Mouse (Mus musculus) granulocyte monocyte progenitor cell, adult 5-6 weeks (primary cell): ENCODE measurements at regions not wholly inside any gene's neighbourhood (a gene's known extent, or its start where the extent isn't known, plus 50 kb on each side); places are given as distances from the start of the nearest gene placed in this dataset.

Experiments used
- ATAC-seq: replicated peaks from 2 replicates; pipeline ENCODE4 v1.8.0; 2016; ENCODE audit warnings: mild to moderate bottlenecking, moderate TSS enrichment, inconsistent platforms; ENCODE audit not compliant: poor library complexity, severe bottlenecking

DNA sequence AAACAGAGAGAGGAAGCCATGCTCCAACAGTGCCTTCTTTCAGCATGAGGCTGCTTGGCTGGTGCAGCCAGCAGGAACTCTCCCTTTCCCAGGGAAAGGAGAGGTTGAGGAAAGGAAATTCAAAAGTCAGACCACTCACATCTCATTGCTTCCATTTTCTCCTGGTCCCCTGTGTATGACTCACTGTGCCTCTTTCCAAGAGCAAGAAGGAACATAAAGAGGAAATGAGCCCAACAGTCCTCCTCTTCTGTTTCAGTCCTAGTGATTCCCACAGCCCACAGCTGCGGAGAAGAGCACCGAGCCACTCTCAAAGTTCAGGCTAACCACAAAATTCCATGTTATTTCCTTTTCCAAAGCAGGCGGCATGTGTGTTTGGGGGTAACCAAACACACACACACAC is 680.0 kb upstream of the Cited2 start:
- peak; percentile 86 for ATAC-seq

DNA sequence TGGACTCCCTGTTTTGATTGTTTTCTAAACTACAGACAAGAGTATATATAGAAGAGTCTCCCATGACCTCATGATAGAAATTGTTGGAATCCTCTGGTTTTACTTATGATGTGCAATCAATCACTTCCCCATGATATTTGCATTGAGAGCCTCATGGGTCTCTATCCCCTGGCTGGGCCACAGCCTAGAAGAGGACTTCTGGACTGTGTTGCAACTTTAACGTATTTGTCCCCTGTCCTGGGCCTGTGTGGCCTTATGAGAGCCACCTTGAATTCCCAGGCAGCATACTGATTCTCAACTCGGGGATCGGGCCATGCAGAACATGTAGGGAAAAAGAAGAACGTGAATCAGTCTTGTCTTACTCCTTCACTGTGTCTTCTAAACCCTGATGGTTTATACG is 676.3 kb upstream of the Cited2 start:
- ATAC-seq, result no peak

DNA sequence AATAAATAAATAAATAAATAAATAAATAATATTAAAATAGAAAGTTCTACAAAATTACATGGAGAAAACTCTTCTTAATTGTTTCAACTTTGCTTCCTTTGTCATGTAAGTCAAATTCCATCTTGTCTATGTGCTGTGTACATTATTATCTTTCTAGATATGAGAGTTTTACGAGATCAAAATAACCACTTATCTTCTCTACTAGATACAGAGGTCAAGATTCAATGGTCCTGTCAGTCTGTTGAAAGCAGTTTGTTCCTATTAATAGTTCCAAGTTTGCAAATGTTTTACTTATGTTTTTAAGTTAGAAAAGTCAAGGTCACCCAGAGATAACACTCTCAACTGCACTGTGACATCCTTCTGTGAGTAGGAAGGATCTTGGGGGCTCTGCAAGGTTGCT is 650.1 kb upstream of the Cited2 start:
- ATAC-seq, result no peak

DNA sequence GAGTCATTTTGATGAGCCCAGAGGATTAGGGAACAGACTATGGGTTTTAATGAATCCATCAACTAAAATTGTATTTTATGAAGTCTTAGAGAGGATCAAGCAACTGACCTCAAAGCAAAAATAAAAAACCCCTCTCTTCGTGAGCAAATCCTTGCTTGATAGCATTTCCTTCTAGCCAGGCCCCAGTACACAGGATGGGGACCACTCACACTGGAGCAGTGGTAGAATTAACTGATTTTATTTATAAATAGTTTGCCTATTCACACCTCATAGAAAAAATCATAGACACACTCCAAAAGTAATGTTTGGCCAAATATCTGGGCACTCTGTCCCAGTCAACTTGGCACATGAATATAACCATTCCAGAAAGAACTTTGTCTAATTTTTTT is 649.0 kb upstream of the Cited2 start:
- ATAC-seq, result no peak

DNA sequence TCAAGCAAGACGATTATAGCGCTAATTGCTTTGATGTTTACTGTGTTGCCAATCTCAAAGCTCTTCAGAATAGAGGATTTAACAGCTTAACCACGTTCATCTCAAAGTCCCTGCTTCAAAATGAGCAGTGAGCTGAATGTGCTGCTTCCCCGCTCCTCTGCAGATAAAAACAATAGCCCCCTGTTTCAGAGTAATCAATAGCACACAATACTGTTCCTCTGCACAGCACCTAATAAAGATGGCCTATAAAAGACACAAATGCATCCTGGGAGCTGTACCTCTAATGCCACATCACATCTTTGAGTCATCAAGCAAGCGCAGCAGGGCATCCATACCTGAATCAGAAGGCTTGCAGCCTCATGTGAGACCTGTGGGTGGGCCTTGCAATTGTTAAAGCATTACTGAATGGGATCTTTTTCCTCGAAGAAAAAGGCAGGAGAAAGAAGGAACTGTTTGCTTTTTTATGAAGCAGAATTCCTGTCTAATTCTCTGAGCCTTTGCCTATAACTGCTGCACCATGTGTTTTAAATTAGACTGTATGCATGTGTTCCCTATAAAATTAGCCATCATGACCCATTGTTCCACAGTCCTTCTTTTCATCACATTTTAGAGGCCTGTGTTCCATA is 648.5 kb upstream of the Cited2 start:
- no peak for ATAC-seq

DNA sequence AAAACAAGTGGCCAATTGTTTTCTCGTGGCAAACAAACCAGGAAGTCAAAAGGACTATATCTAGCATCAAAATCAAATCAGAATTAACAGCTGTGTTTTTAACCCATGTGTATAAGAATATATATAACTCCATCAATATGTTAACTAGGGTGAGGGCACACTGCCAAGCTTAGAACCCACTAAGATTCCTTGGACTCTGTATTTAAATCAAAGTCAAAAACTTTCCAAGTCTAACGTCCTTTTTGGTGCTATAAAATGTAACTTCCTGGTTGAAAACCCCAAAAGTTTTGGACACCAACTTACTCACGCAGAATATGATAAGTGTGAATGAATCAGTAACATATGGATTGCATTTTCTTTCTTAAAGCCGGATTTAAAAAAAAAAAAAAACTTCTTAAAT is 647.9 kb upstream of the Cited2 start:
- no peak for ATAC-seq

DNA sequence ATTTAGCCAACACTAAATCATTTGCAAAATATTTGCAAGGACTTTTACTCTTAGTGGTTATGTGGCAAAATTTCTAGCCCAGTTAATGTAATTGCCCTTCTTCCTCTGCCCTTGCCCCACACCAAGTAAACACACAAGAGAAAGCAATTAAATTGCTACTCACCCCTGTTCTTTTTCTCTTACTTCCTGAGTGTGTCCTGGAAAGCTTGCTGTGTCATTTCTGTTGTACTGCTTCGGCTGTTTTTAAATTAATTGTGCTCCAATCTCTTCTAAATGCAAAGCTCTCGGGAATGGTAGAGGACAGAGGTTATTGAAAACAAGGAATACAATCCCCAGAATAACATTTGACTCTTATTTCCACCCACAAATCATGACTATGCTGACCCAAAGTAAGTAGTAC is 647.4 kb upstream of the Cited2 start:
- peak; percentile 45; the same call in 1 of the 2 replicates for ATAC-seq

DNA sequence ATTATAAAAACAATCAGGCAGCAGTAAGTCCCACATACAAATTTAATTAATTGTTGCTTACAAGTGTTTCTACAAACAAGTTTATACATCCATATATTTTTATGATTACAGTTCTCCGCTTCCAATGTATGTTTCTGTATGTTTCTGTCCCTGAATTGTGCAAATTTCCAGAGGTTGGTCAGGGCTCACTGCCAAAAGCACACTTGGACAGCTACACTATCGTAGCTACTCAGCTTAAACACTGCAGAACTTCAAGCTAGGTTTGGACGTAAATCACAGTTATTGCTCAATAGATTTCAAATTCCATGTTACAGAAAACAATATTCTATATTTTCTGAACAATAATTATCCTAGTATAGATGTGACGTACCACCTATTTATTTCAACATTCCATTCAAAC is 646.8 kb upstream of the Cited2 start:
- ATAC-seq, result no peak

DNA sequence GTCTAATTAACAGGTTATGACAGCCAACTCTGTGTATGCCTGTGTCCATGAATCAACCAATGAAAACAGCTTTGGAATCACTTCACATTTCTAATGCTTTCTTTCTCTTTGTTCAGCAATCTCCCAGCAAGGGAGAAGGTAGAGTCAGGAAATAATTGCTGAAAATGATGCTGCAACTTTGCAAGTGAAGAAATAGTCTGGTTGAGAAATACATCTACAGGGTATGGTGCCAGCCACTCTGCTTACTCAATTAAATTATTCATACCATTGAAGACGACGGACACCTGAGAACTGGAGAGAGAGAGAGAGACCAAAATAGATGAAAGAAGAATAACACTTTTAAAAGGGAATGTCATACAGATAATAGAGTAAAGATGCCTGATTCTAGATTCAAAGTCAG is 645.4 kb upstream of the Cited2 start:
- peak; percentile 82 for ATAC-seq

DNA sequence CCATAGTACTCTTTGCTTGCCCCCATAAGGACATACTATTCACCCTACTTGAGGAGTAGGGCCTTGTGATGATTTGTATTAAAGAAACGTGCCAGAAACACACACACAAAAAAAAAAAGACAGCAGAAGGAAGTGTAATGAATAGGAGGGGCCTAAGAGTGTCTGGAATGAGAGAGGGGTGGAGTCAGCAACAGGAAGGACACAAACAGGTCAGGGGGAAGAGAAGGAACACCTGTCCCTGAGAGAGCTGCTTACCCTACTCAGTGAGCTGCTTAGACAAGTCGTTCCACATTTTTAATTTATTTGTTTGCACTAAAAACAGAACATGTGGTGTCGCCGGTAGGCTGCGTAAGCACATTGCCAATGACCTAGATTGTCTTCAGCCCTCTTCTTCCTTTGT is 642.2 kb upstream of the Cited2 start:
- ATAC-seq, result no peak; the same call in 1 of the 2 replicates

DNA sequence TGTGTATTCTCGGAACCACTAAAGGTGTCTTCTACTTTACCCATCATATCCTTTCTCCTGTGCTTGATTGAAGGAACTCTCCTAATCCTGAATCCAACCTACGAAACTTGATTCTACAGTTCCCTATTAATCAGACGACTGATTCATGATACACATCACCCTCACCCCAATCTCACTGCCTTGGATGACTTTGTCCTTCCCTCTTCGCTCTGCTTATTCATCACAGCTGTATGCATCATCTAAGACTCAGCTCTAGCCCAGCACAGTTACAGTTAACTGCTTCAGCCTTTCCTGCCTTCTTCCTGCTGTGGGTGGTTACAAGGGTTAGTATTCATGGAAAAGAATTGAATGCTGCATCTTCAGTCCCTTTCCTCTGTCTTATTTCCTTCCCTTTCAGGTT is 640.1 kb upstream of the Cited2 start:
- ATAC-seq, result no peak

DNA sequence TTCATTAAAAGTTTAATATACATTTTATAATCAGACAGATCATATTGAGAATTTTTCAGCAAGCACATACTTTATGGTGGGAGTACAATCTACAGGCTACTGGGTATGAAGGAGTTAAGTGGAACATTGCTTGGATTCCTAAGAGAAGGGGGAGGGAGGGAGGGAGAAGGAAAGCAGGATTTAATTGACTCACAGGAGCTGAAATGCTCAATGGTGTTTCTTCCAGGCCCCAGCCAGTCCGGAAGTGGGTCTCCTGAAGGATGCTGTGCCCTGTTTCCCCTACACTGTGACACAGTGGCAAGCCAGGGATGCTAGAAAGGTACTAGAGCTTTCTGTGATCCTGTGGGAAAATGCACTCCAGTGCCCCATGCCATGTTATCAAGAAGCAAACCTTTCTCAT is 621.0 kb upstream of the Cited2 start:
- no peak for ATAC-seq

DNA sequence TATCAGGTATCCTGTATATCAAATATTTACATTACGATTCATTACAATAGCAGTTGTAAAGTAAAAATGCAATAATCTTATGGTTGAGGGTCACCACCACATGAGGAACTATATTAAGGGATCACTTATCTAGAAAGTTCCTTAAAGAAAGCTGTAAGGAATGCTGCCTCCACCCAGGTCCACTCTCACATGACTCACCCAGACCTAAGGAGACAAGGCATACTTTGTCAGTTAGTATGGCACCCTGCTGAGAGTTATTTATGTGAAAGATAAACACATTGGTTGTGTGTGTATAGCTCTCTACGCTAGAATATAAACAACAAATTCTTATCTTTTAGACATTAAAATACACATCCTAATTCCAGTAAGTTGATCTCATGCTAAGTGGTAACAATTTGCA is 619.6 kb upstream of the Cited2 start:
- no peak for ATAC-seq

DNA sequence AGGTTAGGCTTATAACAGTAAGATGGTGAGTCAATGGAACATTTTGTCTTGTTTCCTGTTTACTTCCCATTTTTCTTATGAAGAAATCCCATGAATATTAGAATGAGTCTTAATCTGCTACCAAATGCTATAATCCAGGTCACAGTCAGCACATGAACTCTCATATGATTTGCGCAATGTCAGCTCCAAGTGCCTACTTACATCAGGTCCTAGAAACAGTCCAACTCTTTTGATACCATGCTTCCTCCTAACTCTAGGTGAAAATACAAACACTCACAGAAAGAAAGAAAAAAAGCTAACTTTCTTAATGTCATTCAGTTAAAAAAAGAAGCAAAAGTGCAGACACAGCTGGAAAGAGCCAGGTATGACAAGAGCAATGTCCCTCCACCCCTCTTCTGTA is 616.2 kb upstream of the Cited2 start:
- ATAC-seq, result no peak

DNA sequence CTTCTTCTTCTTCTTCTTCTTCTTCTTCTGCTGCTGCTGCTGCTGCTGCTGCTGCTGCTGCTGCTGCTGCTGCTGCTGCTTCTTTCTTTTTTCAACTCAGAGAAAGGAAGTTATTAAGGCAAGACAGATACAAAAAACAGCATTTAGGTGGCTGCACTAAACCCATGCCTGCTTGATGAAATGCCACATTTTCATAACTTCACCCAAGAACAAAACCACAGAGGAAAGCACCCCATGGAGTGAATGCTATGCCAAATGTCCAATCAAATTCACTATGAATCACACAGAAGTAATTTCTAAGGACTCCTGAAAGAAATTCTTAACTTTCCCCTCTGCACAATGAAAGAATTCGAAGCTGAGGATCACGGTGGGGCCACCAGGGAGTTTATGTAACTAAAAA is 611.9 kb upstream of the Cited2 start:
- no peak for ATAC-seq

DNA sequence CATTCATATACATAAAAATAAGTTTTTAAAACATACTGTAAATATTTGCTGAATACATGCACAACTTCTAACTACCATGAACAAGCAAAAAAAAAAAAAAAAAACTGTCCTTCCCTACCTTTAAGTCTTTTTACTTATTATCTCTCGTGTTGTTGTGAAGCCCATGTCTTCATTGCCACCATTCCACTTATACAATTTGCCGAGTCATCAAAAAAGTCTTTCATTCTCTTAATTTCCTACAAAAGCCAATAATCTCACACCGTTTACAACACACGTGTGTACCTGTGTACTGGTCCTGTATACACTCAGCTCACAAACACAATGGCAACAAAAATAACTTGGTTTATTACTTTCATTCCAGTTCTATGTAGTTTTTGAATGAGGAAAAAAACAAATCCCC is 608.2 kb upstream of the Cited2 start:
- ATAC-seq, result no peak

DNA sequence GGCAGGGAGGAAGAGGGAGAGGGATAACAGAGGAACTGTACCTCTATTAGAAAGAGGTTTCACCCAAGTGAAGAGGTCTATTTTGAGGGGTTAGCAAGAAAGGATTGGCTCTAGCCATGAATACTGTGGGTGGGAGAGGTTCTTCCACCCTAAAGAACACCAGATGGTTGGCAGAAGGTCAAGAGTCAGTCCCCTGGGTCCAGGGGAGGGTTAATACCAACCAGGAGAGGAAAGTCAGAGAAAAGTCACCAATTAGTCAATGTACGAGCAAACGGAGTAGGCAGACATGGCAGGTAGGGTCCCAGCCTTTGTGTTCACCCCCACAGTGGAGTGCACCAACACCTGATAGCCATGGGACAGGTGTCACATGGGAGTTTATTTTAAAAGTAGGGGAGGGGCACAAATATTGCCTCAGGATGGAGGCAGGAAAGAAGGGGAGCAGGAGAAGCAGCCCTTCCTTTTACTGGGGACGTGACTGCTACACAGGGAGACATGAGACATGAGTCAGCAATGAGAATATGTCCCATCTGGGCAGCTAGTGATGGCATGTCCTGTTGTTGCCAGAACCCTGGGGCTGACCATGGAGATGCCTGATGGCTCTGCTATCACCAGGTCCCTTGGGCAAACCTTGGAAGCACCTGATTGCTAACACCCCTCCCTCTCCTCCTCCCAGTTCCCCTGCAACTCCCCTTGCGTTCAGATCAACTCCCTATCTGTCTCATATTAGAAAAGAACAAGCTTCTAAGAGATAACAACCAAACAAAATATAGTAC is 593.4 kb upstream of the Cited2 start:
- ATAC-seq, result no peak

DNA sequence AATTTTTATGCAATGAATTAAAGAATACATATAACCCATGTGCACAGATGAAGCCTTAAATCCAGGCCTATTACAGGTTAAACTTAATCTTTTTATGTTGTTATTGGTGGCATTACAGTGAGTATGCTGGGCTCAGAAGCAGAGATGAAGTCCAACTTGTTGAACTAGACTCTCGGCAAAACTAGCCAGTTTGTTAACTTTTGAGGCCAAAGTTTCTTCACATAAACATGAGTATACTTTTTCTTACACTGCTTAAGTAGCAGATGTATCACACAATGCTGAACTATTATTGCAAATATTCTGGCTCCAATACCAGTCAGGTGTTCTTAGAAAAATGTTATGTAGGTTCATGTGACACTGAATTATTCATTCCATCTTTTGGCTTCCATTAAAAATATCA is 592.4 kb upstream of the Cited2 start:
- no peak for ATAC-seq

DNA sequence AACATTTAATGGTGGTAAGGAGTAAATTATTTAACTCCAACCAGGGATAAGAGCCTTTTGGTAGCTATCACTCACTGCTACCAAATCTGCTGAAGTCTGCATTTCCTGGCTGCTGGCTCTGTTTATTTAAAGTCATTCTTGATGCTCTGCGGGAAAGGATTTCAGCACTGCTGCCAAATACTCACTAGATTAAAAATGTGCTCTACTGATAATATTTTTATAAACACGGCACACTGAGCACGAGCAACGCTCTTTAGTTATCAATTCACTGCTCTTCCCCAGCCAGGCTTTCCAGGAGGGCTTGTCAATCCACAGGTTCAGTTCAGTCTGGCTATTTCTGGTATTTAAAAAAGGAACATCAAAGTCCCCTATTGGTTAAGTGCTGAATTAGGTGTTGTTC is 591.3 kb upstream of the Cited2 start:
- ATAC-seq, result no peak

DNA sequence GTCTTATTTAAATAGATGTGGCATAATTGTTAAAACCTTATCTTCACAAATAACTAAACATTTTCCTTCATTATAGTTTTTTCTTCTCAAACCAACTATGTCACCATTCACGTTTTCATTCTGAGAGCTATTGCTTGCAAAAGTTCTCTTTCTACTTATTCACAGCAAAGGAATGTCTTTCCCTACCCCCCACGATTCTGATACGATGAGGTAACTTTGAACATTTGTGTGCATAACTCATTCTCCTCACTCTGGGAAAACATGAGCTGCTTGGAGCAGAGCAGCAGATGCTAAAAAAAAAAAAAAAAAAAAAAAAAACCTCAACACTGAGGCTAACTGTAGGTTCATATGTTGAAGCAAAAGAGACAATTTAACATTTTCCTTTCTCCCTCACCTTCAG is 547.6 kb upstream of the Cited2 start:
- no peak for ATAC-seq

DNA sequence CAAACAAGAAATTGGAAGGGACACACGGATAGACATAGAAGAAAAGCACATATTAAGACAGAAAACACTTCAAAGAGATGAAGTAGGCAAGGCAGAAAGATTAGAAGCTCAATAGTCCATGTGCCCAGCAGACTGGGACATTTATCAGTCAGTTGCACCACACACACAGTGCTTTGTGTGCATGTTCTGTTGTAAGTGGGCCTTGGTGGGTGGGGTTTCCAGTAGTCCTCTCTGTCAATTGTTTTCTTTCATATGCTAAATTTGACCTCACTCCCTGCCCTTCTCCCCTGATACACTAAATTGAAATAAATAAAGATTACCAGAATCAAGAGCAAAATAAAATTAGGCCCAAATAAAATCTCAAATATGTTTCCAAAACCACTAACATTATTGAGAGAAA is 546.0 kb upstream of the Cited2 start:
- ATAC-seq, result no peak

DNA sequence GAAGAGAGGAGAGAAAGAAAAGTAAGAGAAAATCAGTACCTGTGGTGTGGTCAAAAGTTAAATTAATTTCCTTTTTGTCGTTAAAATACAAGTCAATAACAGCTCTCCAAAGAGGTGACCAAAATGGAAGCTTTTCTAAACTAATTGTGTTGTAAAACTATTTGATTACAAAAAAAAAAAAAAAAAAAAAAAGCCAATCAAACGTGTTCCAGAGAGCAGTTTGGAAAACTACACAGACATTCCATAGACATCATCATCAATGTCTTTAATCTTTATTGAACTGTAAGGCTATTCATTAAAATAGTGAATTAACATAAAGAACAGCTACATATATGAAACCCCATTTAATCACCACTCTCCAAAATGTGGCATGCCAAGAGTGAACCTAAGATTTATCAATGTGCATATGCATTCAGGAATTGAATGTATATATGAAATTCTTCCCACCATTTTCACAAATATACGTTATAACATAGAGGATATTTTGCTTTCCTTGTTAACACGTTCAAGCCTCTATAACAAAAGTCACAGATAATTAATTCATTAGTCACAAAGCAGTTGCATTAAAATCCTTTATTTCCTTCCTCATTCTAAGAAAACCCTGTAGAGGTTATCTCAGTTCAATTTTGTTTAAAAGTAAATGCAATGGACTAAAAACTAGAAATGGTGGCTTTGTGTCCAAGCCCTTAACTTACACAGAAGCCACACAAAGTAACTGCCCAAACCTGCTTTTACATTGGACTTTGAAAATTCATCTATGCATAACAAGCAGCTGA is 545.3 kb upstream of the Cited2 start:
- ATAC-seq, result no peak
